Mouse (Mus musculus): ENCODE results near the gene Cpt1a.

The Cpt1a gene

GRCm38 (mm10) chr19:3322261-3322969, at the start of gene Cpt1a:
Gene Cpt1a (plus strand): TSS chr19:3322334.
- DNase-seq (ENCODE audit: low read depth in 2 of 2, low spot score in 2 of 2) = peak; percentile 40 to 52

GRCm38 (mm10) chr19:3273331-3273730, 48.8 kb upstream of the Cpt1a start:
- no peak for DNase-seq (ENCODE audit: low read depth in 2 of 2, low spot score in 2 of 2)

GRCm38 (mm10) chr19:3275744-3276365, 46.3 kb upstream of the Cpt1a start:
- DNase-seq (ENCODE audit: low read depth in 2 of 2, low spot score in 2 of 2) = no peak

- DNase-seq (ENCODE audit: low read depth in 2 of 2, low spot score in 2 of 2) = no peak
These were observed 40.2 kb upstream of the Cpt1a start for GRCm38 (mm10) chr19:3281886-3282285.

GRCm38 (mm10) chr19:3282572-3283467, 39.3 kb upstream of the Cpt1a start, which contains the start of the genes Mrpl21 and Ighmbp2:
Gene Mrpl21 (plus strand): TSS chr19:3282901.
Gene Ighmbp2 (minus strand): TSS chr19:3283017.
- peak; percentile 76 to 79 for DNase-seq (ENCODE audit: low read depth in 2 of 2, low spot score in 2 of 2)

GRCm38 (mm10) chr19:3289006-3289405, 33.1 kb upstream of the Cpt1a start:
- no peak for DNase-seq (ENCODE audit: low read depth in 2 of 2, low spot score in 2 of 2)

- peak; percentile 37 to 59 for DNase-seq (ENCODE audit: low read depth in 2 of 2, low spot score in 2 of 2)
These were observed 30.1 kb upstream of the Cpt1a start for GRCm38 (mm10) chr19:3292028-3292427.

GRCm38 (mm10) chr19:3292993-3293392, 29.1 kb upstream of the Cpt1a start:
- DNase-seq (ENCODE audit: low read depth in 2 of 2, low spot score in 2 of 2) = no peak

- DNase-seq (ENCODE audit: low read depth in 2 of 2, low spot score in 2 of 2) = no peak
These were observed 26.9 kb upstream of the Cpt1a start for GRCm38 (mm10) chr19:3295245-3295644.

GRCm38 (mm10) chr19:3297034-3297433, 25.1 kb upstream of the Cpt1a start:
- DNase-seq (ENCODE audit: low read depth in 2 of 2, low spot score in 2 of 2) = no peak

GRCm38 (mm10) chr19:3297775-3298174, 24.4 kb upstream of the Cpt1a start:
- DNase-seq (ENCODE audit: low read depth in 2 of 2, low spot score in 2 of 2) = no peak

- DNase-seq (ENCODE audit: low read depth in 2 of 2, low spot score in 2 of 2) = no peak
These were observed 18.1 kb upstream of the Cpt1a start for GRCm38 (mm10) chr19:3304017-3304416.

GRCm38 (mm10) chr19:3307175-3307949, 14.8 kb upstream of the Cpt1a start:
- no peak for DNase-seq (ENCODE audit: low read depth in 2 of 2, low spot score in 2 of 2)

- no peak for DNase-seq (ENCODE audit: low read depth in 2 of 2, low spot score in 2 of 2)
These were observed 2.8 kb upstream of the Cpt1a start for GRCm38 (mm10) chr19:3319341-3319740.

- no peak for DNase-seq (ENCODE audit: low read depth in 2 of 2, low spot score in 2 of 2)
These were observed 2.0 kb upstream of the Cpt1a start for GRCm38 (mm10) chr19:3320086-3320485.

GRCm38 (mm10) chr19:3320801-3321200, 1.3 kb upstream of the Cpt1a start:
- peak in 1 of 2 experiments; percentile 40 for DNase-seq (ENCODE audit: low read depth in 2 of 2, low spot score in 2 of 2)

GRCm38 (mm10) chr19:3321617-3322016, 517 bp upstream of the Cpt1a start:
- DNase-seq (ENCODE audit: low read depth in 2 of 2, low spot score in 2 of 2) = no peak

GRCm38 (mm10) chr19:3323201-3323621, 1.1 kb downstream of the Cpt1a start:
- peak; percentile 52 to 53 for DNase-seq (ENCODE audit: low read depth in 2 of 2, low spot score in 2 of 2)

GRCm38 (mm10) chr19:3323753-3324270, 1.7 kb downstream of the Cpt1a start:
- peak in 1 of 2 experiments; percentile 26 for DNase-seq (ENCODE audit: low read depth in 2 of 2, low spot score in 2 of 2)

GRCm38 (mm10) chr19:3324271-3324811, 2.2 kb downstream of the Cpt1a start:
- DNase-seq (ENCODE audit: low read depth in 2 of 2, low spot score in 2 of 2) = peak in 1 of 2 experiments; percentile 12
